Mouse (Mus musculus) hindbrain, embryonic 15.5 days (tissue): ENCODE results near the gene Gm19935. TPM values are rescaled to one million over a fixed set of nuclear protein-coding genes. Genes with fewer than 3 reads are reported as not detected.
A peak's percentile ranks its signal among the peaks of the same experiment; 100 is the strongest.

Source experiments
- ATAC-seq: fragments of 200-750 bp; cut with Nextera tagmentation; 2 replicates; pipeline ENCODE4 v1.8.0; 2017; ENCODE audit warnings: low read depth, moderate number of reproducible peaks, moderate TSS enrichment; ENCODE audit not compliant: low FRiP score
- H3K27ac ChIP-seq: fragments of 300-500 bp; sonication (generic); replicated peaks from 2 replicates; pipeline ENCODE4 v1.5.1; 2015; ENCODE audit warnings: mild to moderate bottlenecking, inconsistent platforms
- H3K27me3 ChIP-seq: fragments of 300-500 bp; sonication (generic); 2 replicates; pipeline ENCODE4 v1.6.1; 2015; ENCODE audit warnings: control low read depth, inconsistent platforms
- H3K36me3 ChIP-seq: fragments of 300-500 bp; sonication (generic); 2 replicates; pipeline ENCODE4 v1.6.1; 2015; ENCODE audit warnings: control low read depth, inconsistent platforms
- H3K4me1 ChIP-seq: fragments of 300-500 bp; sonication (generic); replicated peaks from 2 replicates; pipeline ENCODE4 v1.6.1; 2015; ENCODE audit warnings: control low read depth, inconsistent platforms
- H3K4me2 ChIP-seq: fragments of 300-500 bp; sonication (generic); 2 replicates; pipeline ENCODE4 v1.6.1; 2015; ENCODE audit warnings: moderate library complexity, mild to moderate bottlenecking, inconsistent platforms
- H3K4me3 ChIP-seq: fragments of 300-500 bp; sonication (generic); 2 replicates; pipeline ENCODE4 v1.5.1; 2015; ENCODE audit warnings: mild to moderate bottlenecking, inconsistent platforms
- H3K9ac ChIP-seq: fragments of 300-500 bp; sonication (generic); 2 replicates; pipeline ENCODE4 v1.6.1; 2015; ENCODE audit warnings: inconsistent platforms
- H3K9me3 ChIP-seq: fragments of 300-500 bp; sonication (generic); 2 replicates; pipeline ENCODE4 v1.6.1; 2016; ENCODE audit warnings: control low read depth, inconsistent platforms
- WGBS: fragments of 180-500 bp; shearing (Covaris S2); methylation state at CpG from one replicate; pipeline ENCODE4 v1.1.7; 2015; 5-methylcytosine and 5-hydroxymethylcytosine counted together
- polyA plus RNA-seq: library from polyadenylated mRNA; unstranded; fragments of >200 nt; fragmentation: Nextera tagmentation; extraction: Ambion mirVana; gene quantifications from 2 replicates; pipeline ENCODE4 v1.2.1, GENCODE M21; 2015

The Gm19935 gene
- polyA plus RNA-seq, 1 experiment from 2014 or later, result 3.7 TPM

- ATAC-seq, result peak; percentile 80
- H3K4me2 ChIP-seq, result peak overlapping the region; percentile 93
- H3K27ac ChIP-seq, result peak overlapping the region; percentile 78
- H3K9ac ChIP-seq, result peak overlapping the region; percentile 70
- WGBS, result under 1% methylated on average over 11 of the region's 11 CpGs
- no peaks in the 10 kb centered on the region for H3K36me3 ChIP-seq
- H3K4me1 ChIP-seq, result peaks cover 21% of the 10 kb centered on the region
- no peaks in the 10 kb centered on the region for H3K27me3 ChIP-seq
- peak overlapping the region; percentile 60 for H3K4me3 ChIP-seq
- no peaks in the 10 kb centered on the region for H3K9me3 ChIP-seq
Measured at GRCm38 (mm10) chr8:90828987-90829740, 12.0 kb upstream of the Gm19935 start.

GRCm38 (mm10) chr8:90828181-90828986 lies 11.2 kb upstream of the Gm19935 start, which contains the start of gene Chd9:
Chd9 (plus strand) TSS chr8:90828352.
- H3K9me3 ChIP-seq, result no peaks in the 10 kb centered on the region
- WGBS, result under 1% methylated on average over 39 of the region's 39 CpGs
- H3K4me1 ChIP-seq, result peaks cover 21% of the 10 kb centered on the region
- no peaks in the 10 kb centered on the region for H3K27me3 ChIP-seq
- H3K4me3 ChIP-seq, result peak within 1 kb of the TSS; percentile 60
- ATAC-seq, result peak; percentile 95
- peak within 1 kb of the TSS; percentile 70 for H3K9ac ChIP-seq
- H3K36me3 ChIP-seq, result no peaks in the 10 kb centered on the region
- peak within 1 kb of the TSS; percentile 93 for H3K4me2 ChIP-seq
- peak within 1 kb of the TSS; percentile 78 for H3K27ac ChIP-seq

- no peak for ATAC-seq
- Histone ChIP-seq H3K27ac (no peak overlapping the region), H3K27me3 (no peaks in the 10 kb centered on the region), H3K4me2 (no peak overlapping the region), H3K9ac (no peak overlapping the region), H3K36me3 (no peaks in the 10 kb centered on the region), H3K4me1 (peaks cover 19% of the 10 kb centered on the region), H3K9me3 (no peaks in the 10 kb centered on the region), H3K4me3 (no peak overlapping the region)
- WGBS, result 88% methylated on average over 9 of the region's 9 CpGs
Measured at GRCm38 (mm10) chr8:90825459-90825871, 8.3 kb upstream of the Gm19935 start.

GRCm38 (mm10) chr8:90822443-90822842 lies 5.2 kb upstream of the Gm19935 start:
- Histone ChIP-seq H3K36me3 (no peaks in the 10 kb centered on the region), H3K9ac (no peak overlapping the region), H3K4me1 (no peaks in the 10 kb centered on the region), H3K27ac (no peak overlapping the region), H3K4me2 (no peak overlapping the region), H3K9me3 (no peaks in the 10 kb centered on the region), H3K4me3 (no peak overlapping the region), H3K27me3 (no peaks in the 10 kb centered on the region)
- WGBS, result 69% methylated on average over 11 of the region's 11 CpGs
- ATAC-seq, result no peak

GRCm38 (mm10) chr8:90820321-90820696 lies 3.1 kb upstream of the Gm19935 start:
- ATAC-seq, result no peak
- WGBS, result 90% methylated on average over 4 of the region's 4 CpGs

GRCm38 (mm10) chr8:90819561-90820320 lies 2.5 kb upstream of the Gm19935 start:
- no peak for ATAC-seq
- 82% methylated on average over 9 of the region's 9 CpGs for whole genome bisulfite sequencing
- Histone ChIP-seq H3K9ac (no peak overlapping the region), H3K4me3 (no peak overlapping the region), H3K27me3 (no peaks in the 10 kb centered on the region), H3K4me1 (peaks cover 13% of the 10 kb centered on the region), H3K27ac (no peak overlapping the region), H3K4me2 (no peak overlapping the region), H3K9me3 (no peaks in the 10 kb centered on the region), H3K36me3 (no peaks in the 10 kb centered on the region)

More at GRCm38 (mm10) chr8:90820321-90820696, 3.1 kb upstream of the Gm19935 start:
- H3K9me3 ChIP-seq, result no peaks in the 10 kb centered on the region
- H3K36me3 ChIP-seq, result no peaks in the 10 kb centered on the region
- H3K4me3 ChIP-seq, result no peak overlapping the region
- no peaks in the 10 kb centered on the region for H3K27me3 ChIP-seq
- no peak overlapping the region for H3K9ac ChIP-seq
- H3K4me1 ChIP-seq, result peaks cover 13% of the 10 kb centered on the region
- H3K4me2 ChIP-seq, result no peak overlapping the region
- H3K27ac ChIP-seq, result no peak overlapping the region

GRCm38 (mm10) chr8:90816061-90816882 lies 921 bp downstream of the Gm19935 start:
- 0 out of 2 replicates have a peak, but pooled peaks have one; percentile 42 for ATAC-seq
- WGBS, result 54% methylated on average over 23 of the region's 23 CpGs
- H3K4me2 ChIP-seq, result peak overlapping the region; percentile 20

GRCm38 (mm10) chr8:90813602-90814320 lies 3.4 kb downstream of the Gm19935 start:
- ATAC-seq, result no peak
- no peak overlapping the region for H3K27ac ChIP-seq
- no peak overlapping the region for H3K9ac ChIP-seq
- H3K36me3 ChIP-seq, result no peaks in the 10 kb centered on the region
- H3K4me1 ChIP-seq, result peaks cover 13% of the 10 kb centered on the region
- 84% methylated on average over 10 of the region's 10 CpGs for WGBS
- no peak overlapping the region for H3K4me2 ChIP-seq
- H3K27me3 ChIP-seq, result no peaks in the 10 kb centered on the region
- H3K9me3 ChIP-seq, result no peaks in the 10 kb centered on the region
- H3K4me3 ChIP-seq, result no peak overlapping the region

More at GRCm38 (mm10) chr8:90816061-90816882, 921 bp downstream of the Gm19935 start:
- no peaks in the 10 kb centered on the region for H3K27me3 ChIP-seq
- H3K9ac ChIP-seq, result no peak overlapping the region
- peaks cover 13% of the 10 kb centered on the region for H3K4me1 ChIP-seq
- no peaks in the 10 kb centered on the region for H3K9me3 ChIP-seq
- H3K27ac ChIP-seq, result peak overlapping the region; percentile 58
- no peaks in the 10 kb centered on the region for H3K36me3 ChIP-seq
- H3K4me3 ChIP-seq, result no peak overlapping the region

GRCm38 (mm10) chr8:90799473-90799872 lies 17.7 kb downstream of the Gm19935 start:
- H3K27me3 ChIP-seq, result no peaks in the 10 kb centered on the region
- H3K36me3 ChIP-seq, result no peaks in the 10 kb centered on the region
- peaks cover 11% of the 10 kb centered on the region for H3K4me1 ChIP-seq
- H3K27ac ChIP-seq, result no peak overlapping the region
- H3K4me3 ChIP-seq, result no peak overlapping the region
- no peak for ATAC-seq
- WGBS, result 77% methylated on average over 5 of the region's 5 CpGs
- no peak overlapping the region for H3K4me2 ChIP-seq
- 0 out of 2 replicates have a peak, but pooled peaks cover 4% of the 10 kb centered on the region for H3K9me3 ChIP-seq
- no peak overlapping the region for H3K9ac ChIP-seq

GRCm38 (mm10) chr8:90794990-90795861 lies 22.0 kb downstream of the Gm19935 start:
- Histone ChIP-seq H3K36me3 (no peaks in the 10 kb centered on the region), H3K27me3 (no peaks in the 10 kb centered on the region), H3K27ac (no peak overlapping the region), H3K9me3 (no peaks in the 10 kb centered on the region), H3K4me1 (peaks cover 14% of the 10 kb centered on the region), H3K9ac (peak overlapping the region; percentile 9), H3K4me2 (peak overlapping the region; percentile 38), H3K4me3 (peak overlapping the region; percentile 9; the same call in 1 of the 2 replicates)
- 11% methylated on average over 12 of the region's 12 CpGs for WGBS
- peak; percentile 30; the same call in 1 of the 2 replicates for ATAC-seq
